Mouse (Mus musculus) heart, adult 2 months (tissue): Measurements from ENCODE around the gene Cdc34.

Experiments used
- CTCF ChIP-seq: fragments of 200-600 bp; IDR thresholded peaks from 2 replicates; pipeline ENCODE4 v1.8.1; 2022; ENCODE audit warnings: antibody characterized with exemption, mild to moderate bottlenecking, moderate library complexity
- EP300 ChIP-seq: fragments of 200-500 bp; IDR thresholded peaks from 2 replicates; pipeline ENCODE4 v1.6.1; 2011; ENCODE audit warnings: low read depth, low read length, control low read depth; ENCODE audit not compliant: insufficient read depth
- POLR2A ChIP-seq: fragments of 200-500 bp; IDR thresholded peaks from 2 replicates; pipeline ENCODE4 v1.6.1; 2011; ENCODE audit warnings: mild to moderate bottlenecking, low read depth, low read length, control low read depth; ENCODE audit not compliant: insufficient read depth

DNA sequence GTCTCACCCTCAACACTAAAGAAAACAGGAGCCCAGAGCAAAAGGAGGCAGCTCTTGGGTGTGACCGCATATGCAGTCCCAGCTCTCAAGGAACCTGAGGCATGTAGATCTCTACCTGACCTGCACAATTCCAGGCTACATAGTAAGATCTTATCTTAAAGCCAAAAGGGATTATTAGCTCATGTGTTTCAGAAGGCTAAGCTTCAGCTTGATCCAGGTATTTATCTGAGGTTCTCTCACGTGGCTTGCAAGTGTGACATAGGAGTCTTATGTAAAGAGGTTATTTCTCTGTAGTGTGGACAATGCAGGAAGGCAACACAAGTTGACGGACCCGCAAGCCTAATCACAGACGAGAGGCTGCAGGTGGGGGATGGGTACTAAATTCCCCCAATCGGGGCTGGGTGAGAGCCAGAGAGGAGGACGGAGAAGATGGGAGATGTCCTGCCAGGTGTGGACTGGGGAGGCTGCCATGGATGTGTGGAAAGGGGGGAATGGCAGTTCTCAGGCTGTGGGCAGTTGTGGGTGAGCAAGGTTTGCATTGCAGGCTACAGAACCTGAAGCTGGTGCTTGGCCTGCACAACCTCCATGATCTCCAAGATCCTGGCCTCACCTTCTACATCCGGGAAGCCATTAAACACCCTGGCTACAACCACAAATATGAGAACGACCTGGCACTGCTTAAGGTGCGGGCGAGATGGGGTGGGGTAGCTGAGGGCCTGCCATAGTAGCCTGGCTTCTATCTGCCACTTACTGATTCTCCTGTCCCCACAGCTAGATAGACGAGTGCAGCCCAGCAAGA is 11.8 kb downstream of the Cdc34 start:
- no peak for TF ChIP-seq POLR2A
- TF ChIP-seq CTCF, result no peak
- no peak for TF ChIP-seq EP300
